Mouse (Mus musculus): ENCODE measurements around the gene Resf1. TPM values are rescaled to one million over a fixed set of nuclear protein-coding genes. Genes with fewer than 3 reads are reported as not detected.
A peak's percentile ranks its signal among the peaks of the same experiment; 100 is the strongest.
"Not testable (repeated sequence)": the region's sequence is repeated elsewhere in the genome, so short reads cannot be mapped to it uniquely, and the experiment has no call there.

Gene Resf1
- polyA plus RNA-seq, 1 experiment from 2014 or later = 36.7 TPM

GRCm38 (mm10) chr6:149330332-149330731 is 21.1 kb downstream of the Resf1 start:
- peaks cover 7% of the 10 kb centered on the region for H3K9me3 ChIP-seq (replicated peaks; ENCODE audit: control insufficient read depth, low read length)
- H3K27me3 ChIP-seq (ENCODE audit: control insufficient read depth, insufficient read depth, low read length) = no peaks in the 10 kb centered on the region
- no peak overlapping the region for H3K27ac ChIP-seq (ENCODE audit: low read length)
- H3K36me3 ChIP-seq (ENCODE audit: control insufficient read depth, insufficient read depth, low read length) = peaks cover 63% of the 10 kb centered on the region
- 75% methylated on average over 1 of the region's 1 CpGs for WGBS
- H3K4me3 ChIP-seq (replicated peaks; ENCODE audit: low read length) = no peak overlapping the region
- H3K4me1 ChIP-seq (ENCODE audit: control insufficient read depth, insufficient read depth, low read length) = no peaks in the 10 kb centered on the region
- ATAC-seq (ENCODE audit: insufficient read depth, low FRiP score) = no peak
- no peak overlapping the region for H3K9ac ChIP-seq (ENCODE audit: low read length)
- H3K4me2 ChIP-seq (ENCODE audit: low read depth, low read length) = no peak overlapping the region

GRCm38 (mm10) chr6:149333036-149333435 is 23.8 kb downstream of the Resf1 start:
- Histone ChIP-seq H3K9ac (ENCODE audit: low read length) (no peak overlapping the region), H3K27me3 (ENCODE audit: control insufficient read depth, insufficient read depth, low read length) (no peaks in the 10 kb centered on the region), H3K4me1 (ENCODE audit: control insufficient read depth, insufficient read depth, low read length) (no peaks in the 10 kb centered on the region), H3K36me3 (ENCODE audit: control insufficient read depth, insufficient read depth, low read length) (peaks cover 47% of the 10 kb centered on the region), H3K9me3 (replicated peaks; ENCODE audit: control insufficient read depth, low read length) (peaks cover 7% of the 10 kb centered on the region; the same call in 1 of the 2 replicates), H3K27ac (ENCODE audit: low read length) (no peak overlapping the region), H3K4me2 (ENCODE audit: low read depth, low read length) (no peak overlapping the region), H3K4me3 (replicated peaks; ENCODE audit: low read length) (no peak overlapping the region)
- 82% methylated on average over 2 of the region's 2 CpGs for WGBS
- ATAC-seq (ENCODE audit: insufficient read depth, low FRiP score) = no peak

- no peak overlapping the region for H3K27ac ChIP-seq (ENCODE audit: low read length)
- H3K4me1 ChIP-seq (ENCODE audit: control insufficient read depth, insufficient read depth, low read length) = no peaks in the 10 kb centered on the region
- peaks cover 9% of the 10 kb centered on the region; the same call in 1 of the 2 replicates for H3K9me3 ChIP-seq (replicated peaks; ENCODE audit: control insufficient read depth, low read length)
- no peak overlapping the region for H3K4me2 ChIP-seq (ENCODE audit: low read depth, low read length)
- no peak overlapping the region for H3K4me3 ChIP-seq (replicated peaks; ENCODE audit: low read length)
- no peak for ATAC-seq (ENCODE audit: insufficient read depth, low FRiP score)
- no peak overlapping the region for H3K9ac ChIP-seq (ENCODE audit: low read length)
- peaks cover 25% of the 10 kb centered on the region for H3K36me3 ChIP-seq (ENCODE audit: control insufficient read depth, insufficient read depth, low read length)
- H3K27me3 ChIP-seq (ENCODE audit: control insufficient read depth, insufficient read depth, low read length) = no peaks in the 10 kb centered on the region
Observed at GRCm38 (mm10) chr6:149337990-149338389, 28.8 kb downstream of the Resf1 start.

GRCm38 (mm10) chr6:149338622-149339021 is 29.4 kb downstream of the Resf1 start:
- H3K27ac ChIP-seq (ENCODE audit: low read length) = no peak overlapping the region
- H3K4me1 ChIP-seq (ENCODE audit: control insufficient read depth, insufficient read depth, low read length) = no peaks in the 10 kb centered on the region
- H3K9me3 ChIP-seq (replicated peaks; ENCODE audit: control insufficient read depth, low read length) = 0 out of 2 replicates have a peak, but pooled peaks cover 3% of the 10 kb centered on the region
- no peak overlapping the region for H3K4me2 ChIP-seq (ENCODE audit: low read depth, low read length)
- H3K36me3 ChIP-seq (ENCODE audit: control insufficient read depth, insufficient read depth, low read length) = peaks cover 20% of the 10 kb centered on the region
- no peaks in the 10 kb centered on the region for H3K27me3 ChIP-seq (ENCODE audit: control insufficient read depth, insufficient read depth, low read length)
- ATAC-seq (ENCODE audit: insufficient read depth, low FRiP score) = no peak
- WGBS = no CpG with 5 or more reads among the region's 1 CpGs
- H3K4me3 ChIP-seq (replicated peaks; ENCODE audit: low read length) = no peak overlapping the region
- no peak overlapping the region for H3K9ac ChIP-seq (ENCODE audit: low read length)

GRCm38 (mm10) chr6:149343802-149344201 is 34.6 kb downstream of the Resf1 start:
- Histone ChIP-seq H3K36me3 (ENCODE audit: control insufficient read depth, insufficient read depth, low read length) (no peaks in the 10 kb centered on the region), H3K4me2 (ENCODE audit: low read depth, low read length) (no peak overlapping the region), H3K4me3 (replicated peaks; ENCODE audit: low read length) (no peak overlapping the region), H3K9ac (ENCODE audit: low read length) (no peak overlapping the region), H3K9me3 (replicated peaks; ENCODE audit: control insufficient read depth, low read length) (0 out of 2 replicates have a peak, but pooled peaks cover 3% of the 10 kb centered on the region), H3K27me3 (ENCODE audit: control insufficient read depth, insufficient read depth, low read length) (no peaks in the 10 kb centered on the region), H3K27ac (ENCODE audit: low read length) (no peak overlapping the region), H3K4me1 (ENCODE audit: control insufficient read depth, insufficient read depth, low read length) (no peaks in the 10 kb centered on the region)
- WGBS = 67% methylated on average over 2 of the region's 2 CpGs
- ATAC-seq (ENCODE audit: insufficient read depth, low FRiP score) = no peak

GRCm38 (mm10) chr6:149344372-149344771 is 35.2 kb downstream of the Resf1 start:
- Histone ChIP-seq H3K27me3 (ENCODE audit: control insufficient read depth, insufficient read depth, low read length) (no peaks in the 10 kb centered on the region), H3K4me3 (replicated peaks; ENCODE audit: low read length) (no peak overlapping the region), H3K4me1 (ENCODE audit: control insufficient read depth, insufficient read depth, low read length) (no peaks in the 10 kb centered on the region), H3K36me3 (ENCODE audit: control insufficient read depth, insufficient read depth, low read length) (no peaks in the 10 kb centered on the region), H3K9ac (ENCODE audit: low read length) (no peak overlapping the region), H3K27ac (ENCODE audit: low read length) (no peak overlapping the region), H3K4me2 (ENCODE audit: low read depth, low read length) (no peak overlapping the region), H3K9me3 (replicated peaks; ENCODE audit: control insufficient read depth, low read length) (0 out of 2 replicates have a peak, but pooled peaks cover 3% of the 10 kb centered on the region)
- no peak for ATAC-seq (ENCODE audit: insufficient read depth, low FRiP score)

- H3K4me1 ChIP-seq (ENCODE audit: control insufficient read depth, insufficient read depth, low read length); H3K27me3 ChIP-seq (ENCODE audit: control insufficient read depth, insufficient read depth, low read length); ATAC-seq (ENCODE audit: insufficient read depth, low FRiP score); H3K4me3 ChIP-seq (replicated peaks; ENCODE audit: low read length); H3K27ac ChIP-seq (ENCODE audit: low read length); H3K9me3 ChIP-seq (replicated peaks; ENCODE audit: control insufficient read depth, low read length); H3K4me2 ChIP-seq (ENCODE audit: low read depth, low read length); H3K9ac ChIP-seq (ENCODE audit: low read length); H3K36me3 ChIP-seq (ENCODE audit: control insufficient read depth, insufficient read depth, low read length): not testable (repeated sequence)
- 90% methylated on average over 6 of the region's 6 CpGs for WGBS
Observed at GRCm38 (mm10) chr6:149348211-149348610, 39.0 kb downstream of the Resf1 start.

- Histone ChIP-seq H3K4me1 (ENCODE audit: control insufficient read depth, insufficient read depth, low read length) (no peaks in the 10 kb centered on the region), H3K27ac (ENCODE audit: low read length) (no peak overlapping the region), H3K27me3 (ENCODE audit: control insufficient read depth, insufficient read depth, low read length) (no peaks in the 10 kb centered on the region), H3K4me2 (ENCODE audit: low read depth, low read length) (no peak overlapping the region), H3K36me3 (ENCODE audit: control insufficient read depth, insufficient read depth, low read length) (no peaks in the 10 kb centered on the region), H3K9me3 (replicated peaks; ENCODE audit: control insufficient read depth, low read length) (no peaks in the 10 kb centered on the region), H3K4me3 (replicated peaks; ENCODE audit: low read length) (no peak overlapping the region), H3K9ac (ENCODE audit: low read length) (no peak overlapping the region)
- 68% methylated on average over 4 of the region's 4 CpGs for WGBS
- no peak for ATAC-seq (ENCODE audit: insufficient read depth, low FRiP score)
Observed at GRCm38 (mm10) chr6:149354826-149355495, 45.7 kb downstream of the Resf1 start.

GRCm38 (mm10) chr6:149355799-149356198 is 46.6 kb downstream of the Resf1 start:
- WGBS = 48% methylated on average over 4 of the region's 4 CpGs
- H3K36me3 ChIP-seq (ENCODE audit: control insufficient read depth, insufficient read depth, low read length); H3K4me3 ChIP-seq (replicated peaks; ENCODE audit: low read length); H3K4me2 ChIP-seq (ENCODE audit: low read depth, low read length); H3K27ac ChIP-seq (ENCODE audit: low read length); H3K27me3 ChIP-seq (ENCODE audit: control insufficient read depth, insufficient read depth, low read length); H3K9ac ChIP-seq (ENCODE audit: low read length); H3K9me3 ChIP-seq (replicated peaks; ENCODE audit: control insufficient read depth, low read length); H3K4me1 ChIP-seq (ENCODE audit: control insufficient read depth, insufficient read depth, low read length): not testable (repeated sequence)
- ATAC-seq (ENCODE audit: insufficient read depth, low FRiP score) = peak; percentile 37; the same call in 1 of the 2 replicates
